Mouse (Mus musculus) MEL-GATA-1-ER (cell line): ENCODE results near the gene Ttll11.
A peak's percentile ranks its signal among the peaks of the same experiment; 100 is the strongest.

ENCODE experiments used
- DNase-seq: peaks from one replicate; pipeline ENCODE4 v3.0.0-alpha.2; 2012; ENCODE audit warnings: low read depth; ENCODE audit errors: extremely low read depth

Gene Ttll11

GRCm38 (mm10) chr2:35729077-35730065 lies 250.3 kb downstream of the Ttll11 start:
- DNase-seq = no peak

- DNase-seq = no peak
Observed at GRCm38 (mm10) chr2:35728633-35729032, 251.1 kb downstream of the Ttll11 start.

- DNase-seq = no peak
Observed at GRCm38 (mm10) chr2:35723691-35724090, 256.0 kb downstream of the Ttll11 start.

GRCm38 (mm10) chr2:35723267-35723666 lies 256.4 kb downstream of the Ttll11 start:
- DNase-seq = no peak

- no peak for DNase-seq
Observed at GRCm38 (mm10) chr2:35722821-35723220, 256.9 kb downstream of the Ttll11 start.

GRCm38 (mm10) chr2:35720956-35721355 lies 258.8 kb downstream of the Ttll11 start:
- DNase-seq = no peak

GRCm38 (mm10) chr2:35720550-35720949 lies 259.2 kb downstream of the Ttll11 start:
- no peak for DNase-seq

GRCm38 (mm10) chr2:35720104-35720503 lies 259.6 kb downstream of the Ttll11 start:
- no peak for DNase-seq

GRCm38 (mm10) chr2:35719230-35720005 lies 260.3 kb downstream of the Ttll11 start:
- no peak for DNase-seq

- no peak for DNase-seq
Observed at GRCm38 (mm10) chr2:35718662-35719061, 261.1 kb downstream of the Ttll11 start.

GRCm38 (mm10) chr2:35718003-35718500 lies 261.7 kb downstream of the Ttll11 start:
- DNase-seq = no peak

GRCm38 (mm10) chr2:35716175-35716574 lies 263.5 kb downstream of the Ttll11 start:
- DNase-seq = peak; percentile 75

- DNase-seq = peak; percentile 79
Observed at GRCm38 (mm10) chr2:35715485-35715884, 264.2 kb downstream of the Ttll11 start.

- no peak for DNase-seq
Observed at GRCm38 (mm10) chr2:35714742-35715167, 265.0 kb downstream of the Ttll11 start.

- no peak for DNase-seq
Observed at GRCm38 (mm10) chr2:35713460-35713859, 266.3 kb downstream of the Ttll11 start.

GRCm38 (mm10) chr2:35712611-35713010 lies 267.1 kb downstream of the Ttll11 start:
- DNase-seq = no peak

GRCm38 (mm10) chr2:35703241-35703640 lies 276.5 kb downstream of the Ttll11 start:
- no peak for DNase-seq

- DNase-seq = no peak
Observed at GRCm38 (mm10) chr2:35702608-35703007, 277.1 kb downstream of the Ttll11 start.

GRCm38 (mm10) chr2:35702001-35702400 lies 277.7 kb downstream of the Ttll11 start:
- no peak for DNase-seq
